Mouse (Mus musculus): ENCODE data around the gene Cfap61. TPM values are rescaled to one million over a fixed set of nuclear protein-coding genes. Genes with fewer than 3 reads are reported as not detected.

Cfap61 gene
- total RNA-seq, 1 experiment from 2014 or later = not detected

GRCm38 (mm10) chr2:146197947-146198346, 263.4 kb downstream of the Cfap61 start:
- peak; percentile 70 for ATAC-seq (ENCODE audit: extremely low read depth, insufficient number of reproducible peaks, low FRiP score, poor library complexity, severe bottlenecking)

GRCm38 (mm10) chr2:146210968-146211367, 276.4 kb downstream of the Cfap61 start:
- no peak for ATAC-seq (ENCODE audit: extremely low read depth, insufficient number of reproducible peaks, low FRiP score, poor library complexity, severe bottlenecking)

DNA sequence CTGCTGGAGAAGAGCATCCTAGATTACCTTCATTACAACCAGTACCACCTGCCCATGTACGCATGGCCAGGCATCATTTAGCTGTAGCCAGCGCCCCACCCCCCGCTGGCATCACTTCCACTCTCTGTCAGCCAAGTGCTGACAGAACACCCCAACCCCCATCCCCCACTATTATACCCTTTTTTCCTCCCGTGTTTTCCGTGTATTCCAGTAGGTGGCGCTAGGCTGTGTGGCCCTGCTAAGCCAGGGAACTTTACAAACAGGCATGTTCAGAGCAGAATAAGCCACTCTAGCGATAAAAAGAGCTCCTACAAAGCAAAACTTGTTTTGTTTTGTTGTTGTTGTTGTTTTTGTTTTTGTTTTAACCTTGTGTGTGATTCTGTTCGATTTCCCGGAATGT, 280.1 kb downstream of the Cfap61 start:
- ATAC-seq (ENCODE audit: extremely low read depth, insufficient number of reproducible peaks, low FRiP score, poor library complexity, severe bottlenecking) = peak; percentile 79

DNA sequence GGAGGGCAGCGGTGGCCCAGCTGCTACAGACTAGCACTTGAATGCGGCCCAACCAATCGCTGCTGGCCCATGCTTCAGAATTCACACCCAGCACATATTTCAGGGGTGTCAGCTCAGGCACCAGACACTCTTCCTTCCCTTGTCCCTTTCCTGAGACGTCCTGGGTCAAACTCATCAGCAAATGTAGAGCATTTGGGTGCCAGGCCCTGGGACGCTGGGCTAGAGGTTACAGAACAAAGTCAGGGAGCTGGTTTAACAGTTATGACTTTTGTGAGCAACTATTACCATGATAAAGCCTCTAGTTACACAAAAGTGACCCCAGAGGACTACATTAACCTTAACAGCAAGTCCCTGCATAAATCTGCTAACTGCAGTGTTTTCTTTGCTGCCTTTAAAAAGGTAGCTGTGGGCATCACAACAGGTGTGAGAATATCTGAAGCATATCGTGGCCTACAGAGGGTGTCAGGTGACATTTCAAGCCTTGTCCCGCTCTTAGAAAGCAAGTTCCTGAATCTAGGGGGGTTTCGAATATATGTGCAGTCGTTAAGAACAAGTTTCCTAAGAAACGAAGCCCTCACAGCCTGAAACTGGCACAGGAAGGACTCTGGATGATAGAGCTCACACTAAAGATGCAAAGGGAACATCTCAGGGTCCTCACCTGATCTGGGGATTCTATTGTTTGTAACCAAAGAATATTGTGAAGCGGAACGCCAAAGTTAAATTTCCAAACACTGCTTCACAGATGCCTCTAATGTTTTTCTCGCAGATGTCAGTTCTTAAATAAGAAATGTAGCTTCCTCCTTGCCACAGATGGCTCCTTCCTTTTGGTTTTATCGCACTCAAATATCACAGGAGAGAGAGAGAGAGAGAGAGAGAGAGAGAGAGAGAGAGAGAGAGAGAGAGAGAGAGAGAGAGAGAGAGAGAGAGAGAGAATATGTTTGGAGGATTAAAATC, 281.8 kb downstream of the Cfap61 start:
- no peak for ATAC-seq (ENCODE audit: extremely low read depth, insufficient number of reproducible peaks, low FRiP score, poor library complexity, severe bottlenecking)

- ATAC-seq (ENCODE audit: extremely low read depth, insufficient number of reproducible peaks, low FRiP score, poor library complexity, severe bottlenecking) = no peak
Observed at GRCm38 (mm10) chr2:146217227-146217980, 282.8 kb downstream of the Cfap61 start.

- ATAC-seq (ENCODE audit: extremely low read depth, insufficient number of reproducible peaks, low FRiP score, poor library complexity, severe bottlenecking) = no peak
Observed at GRCm38 (mm10) chr2:146218161-146218691, 283.6 kb downstream of the Cfap61 start.

- no peak for ATAC-seq (ENCODE audit: extremely low read depth, insufficient number of reproducible peaks, low FRiP score, poor library complexity, severe bottlenecking)
Observed at GRCm38 (mm10) chr2:146218881-146219535, 284.4 kb downstream of the Cfap61 start.

DNA sequence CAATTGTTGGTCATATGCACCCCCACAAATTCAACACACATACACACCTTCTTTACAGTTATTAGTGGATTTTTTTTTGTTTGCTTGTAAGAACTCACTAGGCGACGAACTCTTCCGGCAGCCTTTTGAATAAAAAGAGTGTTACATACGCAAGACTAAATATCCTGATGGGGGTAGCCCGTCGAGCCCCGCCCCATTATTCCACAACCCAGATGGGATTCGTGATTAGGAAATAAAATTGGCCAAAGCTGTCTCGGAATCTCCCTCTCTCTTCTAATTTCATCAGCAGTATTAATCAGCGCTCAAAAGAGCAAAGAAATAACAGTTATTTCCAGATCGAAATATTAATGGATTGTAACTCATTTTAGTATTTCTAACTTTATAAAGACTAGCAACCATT, 285.2 kb downstream of the Cfap61 start:
- no peak for ATAC-seq (ENCODE audit: extremely low read depth, insufficient number of reproducible peaks, low FRiP score, poor library complexity, severe bottlenecking)

- ATAC-seq (ENCODE audit: extremely low read depth, insufficient number of reproducible peaks, low FRiP score, poor library complexity, severe bottlenecking) = no peak
Observed at GRCm38 (mm10) chr2:146220591-146221075, 286.0 kb downstream of the Cfap61 start.

- ATAC-seq (ENCODE audit: extremely low read depth, insufficient number of reproducible peaks, low FRiP score, poor library complexity, severe bottlenecking) = no peak
Observed at GRCm38 (mm10) chr2:146221076-146221928, 286.7 kb downstream of the Cfap61 start, which contains the start of gene Insm1. TSS of gene Insm1 (plus strand) at chr2:146221921.

- no peak for ATAC-seq (ENCODE audit: extremely low read depth, insufficient number of reproducible peaks, low FRiP score, poor library complexity, severe bottlenecking)
Observed at GRCm38 (mm10) chr2:146221929-146222278, 287.3 kb downstream of the Cfap61 start.

- ATAC-seq (ENCODE audit: extremely low read depth, insufficient number of reproducible peaks, low FRiP score, poor library complexity, severe bottlenecking) = no peak
Observed at GRCm38 (mm10) chr2:146222279-146223175, 287.9 kb downstream of the Cfap61 start.

- no peak for ATAC-seq (ENCODE audit: extremely low read depth, insufficient number of reproducible peaks, low FRiP score, poor library complexity, severe bottlenecking)
Observed at GRCm38 (mm10) chr2:146223176-146223905, 288.8 kb downstream of the Cfap61 start.

DNA sequence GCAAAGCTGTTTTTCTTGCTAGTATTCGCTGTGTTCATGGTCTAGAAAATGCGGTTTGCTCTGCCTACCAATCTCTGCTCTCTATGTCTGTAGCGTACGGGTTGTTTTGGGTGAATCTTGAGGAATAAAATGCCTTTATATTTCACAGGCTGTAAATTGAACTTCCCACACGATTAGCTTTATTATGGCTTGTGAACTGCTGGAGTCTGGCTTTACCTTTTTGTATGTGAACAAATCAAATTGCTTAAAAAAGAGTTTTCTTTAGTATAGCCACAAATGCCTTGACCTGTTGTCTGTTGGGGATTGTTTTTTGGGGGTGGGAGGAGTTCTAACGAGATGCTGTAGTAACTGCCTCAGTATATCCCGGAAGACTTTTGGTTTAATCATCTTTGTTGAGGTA, 289.6 kb downstream of the Cfap61 start:
- no peak for ATAC-seq (ENCODE audit: extremely low read depth, insufficient number of reproducible peaks, low FRiP score, poor library complexity, severe bottlenecking)

DNA sequence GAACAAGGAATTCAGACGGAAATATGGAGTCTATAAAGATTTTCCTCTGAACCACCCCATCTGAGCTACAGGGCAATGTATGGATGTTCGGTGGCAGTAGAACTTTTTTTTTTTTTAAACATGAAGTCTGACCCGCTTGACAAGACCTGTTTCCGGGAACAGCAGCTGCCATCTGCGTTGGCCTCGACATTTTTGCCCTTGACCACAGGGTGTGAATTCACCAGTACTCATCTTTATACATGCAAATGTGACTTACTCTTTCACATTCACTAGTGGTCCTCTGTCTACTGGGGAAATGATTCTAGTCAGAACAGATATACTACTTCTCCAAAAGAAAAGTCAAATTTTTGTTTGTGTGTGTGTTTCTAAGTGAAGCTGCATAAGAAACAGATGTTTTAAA, 291.2 kb downstream of the Cfap61 start:
- ATAC-seq (ENCODE audit: extremely low read depth, insufficient number of reproducible peaks, low FRiP score, poor library complexity, severe bottlenecking) = no peak

- no peak for ATAC-seq (ENCODE audit: extremely low read depth, insufficient number of reproducible peaks, low FRiP score, poor library complexity, severe bottlenecking)
Observed at GRCm38 (mm10) chr2:146226484-146226883, 291.9 kb downstream of the Cfap61 start.

GRCm38 (mm10) chr2:146227646-146228045, 293.1 kb downstream of the Cfap61 start:
- no peak for ATAC-seq (ENCODE audit: extremely low read depth, insufficient number of reproducible peaks, low FRiP score, poor library complexity, severe bottlenecking)

All from neutrophil, adult 5-6 weeks (primary cell).